Mouse (Mus musculus) stomach, embryonic 15.5 days (tissue): ENCODE results near the gene Elp4. TPM values are rescaled to one million over a fixed set of nuclear protein-coding genes. Genes with fewer than 3 reads are reported as not detected.

Source experiments
- polyA plus RNA-seq: library from polyadenylated mRNA; unstranded; fragments of >200 nt; fragmentation: Nextera tagmentation; extraction: Ambion mirVana; gene quantifications from 2 replicates; pipeline ENCODE4 v1.2.1, GENCODE M21; 2015

The Elp4 gene
- polyA plus RNA-seq, 1 experiment from 2014 or later: 37.3 TPM

Other genes starting within 250 kb of the Elp4 start
- gene Pax6, start 235.7 kb downstream of the Elp4 start, polyA plus RNA-seq: 2.5 and 4.0 TPM in 2 replicates
- gene Immp1l, start 74 bp upstream of the Elp4 start, polyA plus RNA-seq: 124 and 126 TPM in 2 replicates
- 34.2 and 37.0 TPM in 2 replicates for gene Dnajc24, start 99.0 kb upstream of the Elp4 start, polyA plus RNA-seq